Mouse (Mus musculus) spleen, adult 2 months (tissue): ENCODE data around the gene Ankrd44.

Source experiments
- CTCF ChIP-seq: fragments of 200-500 bp; IDR thresholded peaks from 2 replicates; pipeline ENCODE4 v1.5.1; 2011; ENCODE audit warnings: mild to moderate bottlenecking, inconsistent platforms; ENCODE audit not compliant: insufficient read depth, insufficient read length, insufficient replicate concordance; ENCODE audit errors: extremely low read depth
- POLR2A ChIP-seq: fragments of 200-500 bp; IDR thresholded peaks from 2 replicates; pipeline ENCODE4 v1.6.1; 2011; ENCODE audit warnings: low read depth, low read length, inconsistent platforms

- no peak for TF ChIP-seq CTCF
- TF ChIP-seq POLR2A = no peak
Observed at GRCm38 (mm10) chr1:54690291-54690965, 235.8 kb downstream of the Ankrd44 start.
